Mouse (Mus musculus) kidney, adult 2 months (tissue): ENCODE measurements around the gene Cntnap2.

Source experiments
- CTCF ChIP-seq: fragments of 200-500 bp; conservative IDR thresholded peaks from 2 replicates; pipeline ENCODE4 v1.5.1; 2011; ENCODE audit warnings: low read depth, mild to moderate bottlenecking, control low read depth, low read length, moderate library complexity, mixed read lengths; ENCODE audit not compliant: insufficient read depth, insufficient read length
- POLR2A ChIP-seq: fragments of 200-500 bp; IDR thresholded peaks from one replicate; pipeline ENCODE4 v1.6.1; 2011; ENCODE audit warnings: low read depth, low read length, control low read depth

- no peak for TF ChIP-seq CTCF
- TF ChIP-seq POLR2A: no peak
Observed at GRCm38 (mm10) chr6:45991086-45991485, 931.9 kb downstream of the Cntnap2 start.
